Mouse (Mus musculus): ENCODE data around the gene Gm47995. TPM values are rescaled to one million over a fixed set of nuclear protein-coding genes. Genes with fewer than 3 reads are reported as not detected.

The Gm47995 gene
- not detected in 2 replicates for polyA plus RNA-seq (2015; fragmentation: Nextera tagmentation; extraction: Ambion mirVana)

GRCm38 (mm10) chr1:151198120-151198519 is at the start of gene Gm47995:
TSS of gene Gm47995 (plus strand) at chr1:151198448.

GRCm38 (mm10) chr1:151182266-151182665 is 16.0 kb upstream of the Gm47995 start, which contains the start of gene Gm47985:
TSS of gene Gm47985 (plus strand) at chr1:151182537.

GRCm38 (mm10) chr1:151192075-151192474 is 6.2 kb upstream of the Gm47995 start, which contains the start of gene Gm8947:
TSS of gene Gm8947 (plus strand) at chr1:151192376.

GRCm38 (mm10) chr1:151203818-151204217 is 5.6 kb downstream of the Gm47995 start, which contains the start of gene 3110040M04Rik:
TSS of gene 3110040M04Rik (plus strand) at chr1:151204121.

GRCm38 (mm10) chr1:151209824-151210355 is 11.6 kb downstream of the Gm47995 start, which contains the start of gene Gm47996:
TSS of gene Gm47996 (plus strand) at chr1:151210131.

Other genes with a start within 250 kb of the Gm47995 start
- 8.3 and 15.2 TPM in 2 replicates for gene Hmcn1, start 205.0 kb upstream of the Gm47995 start, polyA plus RNA-seq (2015; fragmentation: Nextera tagmentation; extraction: Ambion mirVana)
- 0.19 TPM in 1 of 2 replicates, not detected in the other for gene Gm47985, start 15.9 kb upstream of the Gm47995 start, polyA plus RNA-seq (2015; fragmentation: Nextera tagmentation; extraction: Ambion mirVana)
- 0.08 TPM in 1 of 2 replicates, not detected in the other for gene Gm8947, start 6.1 kb upstream of the Gm47995 start, polyA plus RNA-seq (2015; fragmentation: Nextera tagmentation; extraction: Ambion mirVana)
- not detected in 2 replicates for gene 3110040M04Rik, start 5.7 kb downstream of the Gm47995 start, polyA plus RNA-seq (2015; fragmentation: Nextera tagmentation; extraction: Ambion mirVana)
- gene Gm47996, start 11.7 kb downstream of the Gm47995 start, polyA plus RNA-seq (2015; fragmentation: Nextera tagmentation; extraction: Ambion mirVana) = not detected in 2 replicates
- 57.6 and 91.5 TPM in 2 replicates for gene Ivns1abp, start 146.0 kb downstream of the Gm47995 start, polyA plus RNA-seq (2015; fragmentation: Nextera tagmentation; extraction: Ambion mirVana)
- 24.9 and 41.9 TPM in 2 replicates for gene Swt1, start 230.0 kb downstream of the Gm47995 start, polyA plus RNA-seq (2015; fragmentation: Nextera tagmentation; extraction: Ambion mirVana)
- gene Trmt1l, start 230.1 kb downstream of the Gm47995 start, polyA plus RNA-seq (2015; fragmentation: Nextera tagmentation; extraction: Ambion mirVana) = 16.0 and 25.7 TPM in 2 replicates

Measured in adrenal gland, postnatal 0 days (tissue).